Mouse (Mus musculus) liver, embryonic 14.5 days (tissue): ENCODE results near the gene Limd2.

Experiments
- CTCF ChIP-seq: IDR thresholded peaks from 2 replicates; pipeline ENCODE4 v1.5.1; 2016; ENCODE audit warnings: antibody characterized with exemption, low read depth, control low read depth
- EP300 ChIP-seq: IDR thresholded peaks from 2 replicates; pipeline ENCODE4 v1.6.1; 2016; ENCODE audit warnings: antibody characterized with exemption, low read depth

GRCm38 (mm10) chr11:106122736-106123135 is 37.9 kb downstream of the Limd2 start:
- TF ChIP-seq CTCF (no peak), EP300 (no peak)
